Mouse (Mus musculus): ENCODE data around the gene Naa60. TPM values are rescaled to one million over a fixed set of nuclear protein-coding genes. Genes with fewer than 3 reads are reported as not detected.
A peak's percentile ranks its signal among the peaks of the same experiment; 100 is the strongest.
"Not testable (repeated sequence)": the region's sequence is repeated elsewhere in the genome, so short reads cannot be mapped to it uniquely, and the experiment has no call there.

Naa60 gene
- polyA plus RNA-seq, 1 experiment from 2014 or later = 66.0 TPM

DNA sequence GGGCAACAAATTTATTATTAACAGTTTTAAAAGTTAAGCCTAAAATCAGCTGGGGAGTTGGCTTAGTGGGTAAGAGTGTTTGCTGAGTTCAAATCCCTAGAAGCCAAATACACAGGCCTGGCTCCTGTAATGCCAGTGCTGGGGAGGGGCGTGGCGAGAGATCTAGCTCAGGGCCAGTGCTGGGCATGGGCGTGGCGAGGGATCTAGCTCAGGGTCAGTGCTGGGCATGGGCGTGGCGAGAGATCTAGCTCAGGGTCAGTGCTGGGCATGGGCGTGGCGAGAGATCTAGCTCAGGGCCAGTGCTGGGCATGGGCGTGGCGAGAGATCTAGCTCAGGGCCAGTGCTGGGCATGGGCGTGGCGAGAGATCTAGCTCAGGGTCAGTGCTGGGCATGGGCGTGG, 20.9 kb upstream of the Naa60 start:
- H3K36me3 ChIP-seq (ENCODE audit: poor library complexity, severe bottlenecking); H3K4me2 ChIP-seq; H3K27ac ChIP-seq; H3K4me3 ChIP-seq; ATAC-seq; H3K9ac ChIP-seq; H3K9me3 ChIP-seq (replicated peaks); H3K4me1 ChIP-seq; H3K27me3 ChIP-seq: not testable (repeated sequence)
- 87% methylated on average over 13 of the region's 13 CpGs for WGBS

DNA sequence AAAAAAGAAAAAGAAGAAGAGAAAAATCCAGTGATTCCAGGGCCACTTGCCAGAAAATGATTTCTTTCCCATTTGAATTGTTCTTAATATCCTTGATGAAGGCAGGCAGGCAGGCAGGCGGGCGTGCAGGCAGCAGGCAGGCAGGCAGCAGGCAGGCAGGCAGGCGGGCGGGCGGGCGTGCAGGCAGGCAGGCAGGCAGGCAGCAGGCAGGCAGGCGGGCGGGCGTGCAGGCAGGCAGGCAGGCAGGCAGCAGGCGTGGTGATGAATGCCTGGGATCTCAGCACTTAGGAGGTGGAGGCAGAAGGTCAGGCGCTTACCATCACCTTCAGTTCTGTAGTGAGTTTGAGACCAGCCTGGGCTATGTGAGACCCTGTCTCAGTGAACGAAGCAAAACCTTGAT, 19.6 kb upstream of the Naa60 start:
- no peak overlapping the region for H3K27ac ChIP-seq
- no peak for ATAC-seq
- no peaks in the 10 kb centered on the region for H3K9me3 ChIP-seq (replicated peaks)
- WGBS = 39% methylated on average over 12 of the region's 12 CpGs
- H3K4me3 ChIP-seq = no peak overlapping the region
- no peaks in the 10 kb centered on the region for H3K36me3 ChIP-seq (ENCODE audit: poor library complexity, severe bottlenecking)
- no peak overlapping the region for H3K4me2 ChIP-seq
- no peaks in the 10 kb centered on the region for H3K27me3 ChIP-seq
- peaks cover 7% of the 10 kb centered on the region; the same call in 1 of the 2 replicates for H3K4me1 ChIP-seq
- no peak overlapping the region for H3K9ac ChIP-seq

DNA sequence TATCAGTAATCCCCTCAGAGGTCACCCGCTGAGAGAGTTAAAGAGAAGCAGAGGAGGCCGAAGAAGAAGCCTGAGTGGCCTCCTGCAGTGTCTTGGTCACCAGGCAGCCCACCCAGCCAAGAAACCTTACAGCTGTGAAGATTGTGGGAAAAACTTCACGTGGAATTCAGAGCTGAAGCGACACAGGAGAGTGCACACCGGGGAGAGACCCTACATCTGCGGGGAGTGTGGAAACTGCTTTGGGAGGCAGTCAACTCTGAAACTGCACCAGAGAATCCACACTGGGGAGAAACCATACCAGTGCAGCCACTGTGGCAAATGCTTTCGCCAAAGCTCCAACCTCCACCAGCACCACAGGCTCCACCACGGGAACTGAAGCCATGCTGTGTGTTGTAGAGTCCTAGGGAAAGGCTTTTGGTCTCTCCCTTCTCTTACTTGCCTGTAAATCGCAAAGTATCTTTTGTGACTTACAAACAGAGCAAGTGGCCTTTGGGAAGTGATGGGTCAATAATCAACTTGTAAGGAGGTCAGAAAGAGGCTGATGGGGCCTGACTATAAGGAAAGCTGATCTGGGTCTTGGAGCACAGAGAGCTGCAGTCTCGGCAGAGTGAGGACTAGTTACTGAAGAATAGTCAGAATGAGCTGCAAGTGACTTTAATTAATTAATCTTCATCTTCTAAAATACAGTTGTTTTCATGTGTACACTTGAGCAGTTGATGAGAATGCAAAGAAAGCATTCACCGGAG, 17.6 kb upstream of the Naa60 start:
- no peak overlapping the region for H3K4me3 ChIP-seq

DNA sequence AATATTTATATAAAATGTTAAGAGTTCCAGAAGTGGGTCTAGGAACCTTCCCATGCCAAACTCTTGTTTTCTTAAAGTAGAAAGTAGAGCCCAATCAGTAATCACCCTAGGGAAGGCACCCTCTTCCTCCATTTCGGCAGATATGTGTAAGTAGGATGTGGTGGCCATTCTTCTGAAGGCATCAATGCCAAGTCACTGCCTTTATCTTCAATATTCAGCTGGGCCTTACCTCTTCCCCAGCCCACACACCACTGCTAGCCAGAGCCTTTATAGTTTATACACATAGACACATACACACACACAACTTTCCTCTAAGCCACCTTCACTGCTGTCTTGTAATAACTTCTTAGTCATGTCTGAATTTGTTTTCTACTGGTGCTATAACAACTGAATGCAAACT, 16.4 kb upstream of the Naa60 start:
- peaks cover 3% of the 10 kb centered on the region for H3K36me3 ChIP-seq (ENCODE audit: poor library complexity, severe bottlenecking)
- no peak overlapping the region for H3K27ac ChIP-seq
- WGBS = 96% methylated on average over 1 of the region's 1 CpGs
- no peak overlapping the region for H3K4me3 ChIP-seq
- H3K27me3 ChIP-seq = no peaks in the 10 kb centered on the region
- no peak overlapping the region for H3K9ac ChIP-seq
- no peak for ATAC-seq
- no peaks in the 10 kb centered on the region for H3K9me3 ChIP-seq (replicated peaks)
- no peaks in the 10 kb centered on the region for H3K4me1 ChIP-seq
- no peak overlapping the region for H3K4me2 ChIP-seq

More for the DNA sequence above, 17.6 kb upstream of the Naa60 start:
- H3K36me3 ChIP-seq (ENCODE audit: poor library complexity, severe bottlenecking) = no peaks in the 10 kb centered on the region
- no peaks in the 10 kb centered on the region for H3K27me3 ChIP-seq
- no peak overlapping the region for H3K9ac ChIP-seq
- H3K27ac ChIP-seq = no peak overlapping the region
- no peak for ATAC-seq
- no peak overlapping the region for H3K4me2 ChIP-seq
- 52% methylated on average over 11 of the region's 11 CpGs for WGBS
- no peaks in the 10 kb centered on the region for H3K4me1 ChIP-seq
- H3K9me3 ChIP-seq (replicated peaks) = no peaks in the 10 kb centered on the region

DNA sequence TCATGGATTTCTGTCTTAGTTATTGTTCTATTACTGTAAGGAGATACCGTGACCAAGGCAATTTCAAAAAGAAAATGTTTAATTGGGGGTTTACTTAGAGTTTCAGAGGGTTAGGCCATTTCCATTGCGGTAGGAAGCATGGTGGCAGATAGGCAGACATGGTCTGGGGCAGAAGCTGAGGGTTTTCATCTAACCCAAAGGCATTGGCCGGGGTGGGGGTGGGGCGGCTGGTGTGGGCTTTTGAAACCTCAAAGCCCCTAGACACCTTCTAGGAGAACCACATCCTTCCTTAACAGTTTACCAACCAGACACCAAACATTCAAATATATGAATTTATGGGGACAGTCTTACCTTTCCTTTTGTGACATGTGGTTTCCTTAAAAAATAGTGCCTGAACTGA, 12.9 kb upstream of the Naa60 start:
- ATAC-seq = no peak
- Histone ChIP-seq H3K4me1 (no peaks in the 10 kb centered on the region), H3K27me3 (no peaks in the 10 kb centered on the region), H3K9me3 (replicated peaks) (no peaks in the 10 kb centered on the region), H3K27ac (no peak overlapping the region), H3K36me3 (ENCODE audit: poor library complexity, severe bottlenecking) (peaks cover 22% of the 10 kb centered on the region), H3K9ac (no peak overlapping the region), H3K4me2 (no peak overlapping the region), H3K4me3 (no peak overlapping the region)
- 96% methylated on average over 4 of the region's 4 CpGs for WGBS

DNA sequence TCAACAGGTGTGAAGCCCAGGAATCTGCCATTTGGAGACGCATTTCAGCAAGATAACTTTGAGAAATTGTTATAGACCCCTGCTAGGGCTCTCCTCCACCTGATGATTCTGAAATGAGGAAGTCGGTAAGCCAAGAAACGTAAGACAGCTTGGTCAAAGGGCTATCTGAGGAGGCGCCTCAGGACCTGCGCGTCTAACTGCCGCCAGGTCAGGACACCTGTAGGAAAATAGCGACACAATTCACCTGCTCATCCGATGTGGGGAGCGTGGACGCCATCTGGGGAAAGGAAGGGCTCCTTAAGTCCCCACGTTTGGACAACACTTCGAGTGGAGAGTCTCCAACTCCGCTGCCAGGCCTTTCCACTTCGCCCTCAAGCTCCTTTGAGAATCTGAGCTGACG, 360 bp upstream of the Naa60 start:
- Histone ChIP-seq H3K9me3 (replicated peaks) (no peaks in the 10 kb centered on the region), H3K4me3 (peak overlapping the region; percentile 62), H3K27ac (peak overlapping the region; percentile 63; the same call in 1 of the 2 replicates), H3K4me2 (peak overlapping the region; percentile 92), H3K27me3 (no peaks in the 10 kb centered on the region), H3K4me1 (peaks cover 14% of the 10 kb centered on the region), H3K9ac (peak overlapping the region; percentile 78), H3K36me3 (ENCODE audit: poor library complexity, severe bottlenecking) (peaks cover 27% of the 10 kb centered on the region)
- ATAC-seq = no peak
- WGBS = 1% methylated on average over 16 of the region's 16 CpGs

DNA sequence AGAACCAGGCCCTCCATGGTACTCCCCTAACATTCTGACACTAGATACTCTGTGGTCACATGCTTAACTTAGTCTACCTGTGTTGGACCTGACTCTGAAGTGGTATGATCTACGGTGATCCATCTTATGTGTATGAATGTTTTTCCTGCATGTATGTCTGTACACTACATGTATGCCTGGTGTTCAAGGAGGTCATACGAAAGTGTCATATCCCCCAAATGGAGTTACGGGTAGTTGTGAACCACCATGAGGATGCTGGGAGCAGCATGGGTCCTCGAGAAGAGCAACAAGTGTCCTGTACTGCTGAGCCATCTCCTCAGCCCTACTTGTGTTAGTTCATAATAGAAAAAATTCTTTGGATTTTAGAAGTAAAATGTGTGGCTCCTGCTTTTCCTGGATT, 4.2 kb downstream of the Naa60 start:
- Histone ChIP-seq H3K9ac (no peak overlapping the region), H3K4me3 (no peak overlapping the region), H3K4me2 (no peak overlapping the region), H3K36me3 (ENCODE audit: poor library complexity, severe bottlenecking) (peaks cover 24% of the 10 kb centered on the region), H3K9me3 (replicated peaks) (no peaks in the 10 kb centered on the region), H3K27ac (no peak overlapping the region), H3K27me3 (no peaks in the 10 kb centered on the region), H3K4me1 (peaks cover 14% of the 10 kb centered on the region)
- WGBS = 93% methylated on average over 4 of the region's 4 CpGs
- ATAC-seq = no peak

DNA sequence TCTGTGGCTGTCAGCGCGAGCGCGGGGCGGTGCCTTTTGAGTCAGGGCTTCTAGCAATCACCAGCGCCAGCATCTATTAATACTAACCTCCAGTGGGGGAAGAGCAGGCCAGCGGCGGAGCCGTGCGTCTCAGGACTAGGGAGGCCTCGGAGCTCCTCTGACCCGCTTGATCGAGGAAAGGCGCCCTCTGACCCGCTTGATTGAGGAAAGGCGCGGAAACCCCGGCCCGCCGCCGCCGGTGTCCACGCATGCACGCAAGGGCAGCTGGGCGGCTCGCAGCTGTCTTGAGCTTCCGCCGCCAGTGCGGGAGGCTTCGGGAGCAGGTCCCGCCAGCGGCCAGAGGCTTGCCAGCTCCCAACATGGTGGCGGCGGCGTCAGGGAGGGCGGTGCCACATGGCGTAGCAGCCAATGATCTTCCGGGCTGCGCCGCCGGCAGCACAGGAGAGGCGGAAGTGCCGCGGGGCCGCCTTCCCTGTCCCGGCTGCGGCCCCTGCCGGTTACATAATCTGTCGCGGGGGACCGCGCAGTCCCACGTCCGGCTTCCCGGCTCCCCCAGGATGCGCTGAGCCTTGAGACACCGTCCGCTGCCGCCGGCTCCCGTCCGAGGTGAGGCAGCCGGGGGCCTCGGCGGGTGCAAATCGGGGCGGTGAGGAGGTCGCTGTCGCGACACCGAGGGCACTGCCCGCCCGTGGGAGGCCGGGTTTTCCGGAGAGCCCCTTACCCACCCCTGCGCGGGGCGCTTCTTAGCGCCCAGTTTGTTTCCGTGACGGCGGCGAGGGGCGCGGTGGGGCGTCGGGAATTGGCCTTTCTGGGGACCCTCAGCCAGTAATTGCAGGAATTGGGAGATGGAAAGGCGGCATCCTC, 12.3 kb downstream of the Naa60 start, which contains the start of the genes Zfp597 and Gm20695:
TSS of gene Zfp597 (minus strand) at position 361 of the 864 bp plus-strand sequence.
TSS of gene Gm20695 (plus strand) at position 448 of the 864 bp plus-strand sequence.
- no peaks in the 10 kb centered on the region for H3K9me3 ChIP-seq (replicated peaks)
- under 1% methylated on average over 87 of the region's 88 CpGs for WGBS
- H3K4me2 ChIP-seq = peak within 1 kb of the TSS; percentile 71
- H3K4me3 ChIP-seq = peak within 1 kb of the TSS; percentile 87
- H3K4me1 ChIP-seq = peaks cover 22% of the 10 kb centered on the region
- H3K36me3 ChIP-seq (ENCODE audit: poor library complexity, severe bottlenecking) = peaks cover 3% of the 10 kb centered on the region
- H3K27me3 ChIP-seq = no peaks in the 10 kb centered on the region
- peak within 1 kb of the TSS; percentile 87 for H3K9ac ChIP-seq
- peak within 1 kb of the TSS; percentile 91 for H3K27ac ChIP-seq
- peak; percentile 100 for ATAC-seq

DNA sequence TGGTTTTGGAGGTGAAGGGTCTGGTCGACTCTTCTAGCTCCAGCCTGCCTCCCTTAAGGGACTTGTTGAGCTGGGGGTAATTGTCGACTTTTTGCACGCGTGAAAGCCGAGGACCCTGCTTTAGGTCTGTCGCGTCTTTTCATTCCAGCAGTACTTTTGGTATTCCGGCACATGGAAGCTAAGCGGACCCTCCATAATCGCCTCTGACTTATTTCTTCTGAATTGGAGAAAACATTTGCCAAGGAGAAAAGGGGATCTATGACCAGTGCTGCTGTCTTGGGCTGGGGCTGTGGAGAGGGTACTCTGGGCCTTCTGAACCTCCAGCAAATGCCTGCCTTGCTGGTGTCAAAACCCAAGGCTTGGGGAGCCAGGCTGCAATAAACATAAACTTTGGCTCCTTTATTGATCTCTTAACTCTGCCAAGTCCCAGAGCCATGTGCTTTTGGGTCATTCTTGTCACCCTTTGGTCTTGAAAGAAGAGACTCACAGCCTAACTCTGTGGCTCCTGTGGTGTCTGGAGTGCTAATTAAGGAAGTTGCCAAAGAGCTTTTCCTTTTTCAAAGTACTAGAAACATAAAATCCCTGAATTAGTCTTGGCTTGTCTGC, 13.0 kb downstream of the Naa60 start:
- 4% methylated on average over 10 of the region's 10 CpGs for WGBS
- peak; percentile 20 for ATAC-seq
- peak overlapping the region; percentile 91 for H3K27ac ChIP-seq

DNA sequence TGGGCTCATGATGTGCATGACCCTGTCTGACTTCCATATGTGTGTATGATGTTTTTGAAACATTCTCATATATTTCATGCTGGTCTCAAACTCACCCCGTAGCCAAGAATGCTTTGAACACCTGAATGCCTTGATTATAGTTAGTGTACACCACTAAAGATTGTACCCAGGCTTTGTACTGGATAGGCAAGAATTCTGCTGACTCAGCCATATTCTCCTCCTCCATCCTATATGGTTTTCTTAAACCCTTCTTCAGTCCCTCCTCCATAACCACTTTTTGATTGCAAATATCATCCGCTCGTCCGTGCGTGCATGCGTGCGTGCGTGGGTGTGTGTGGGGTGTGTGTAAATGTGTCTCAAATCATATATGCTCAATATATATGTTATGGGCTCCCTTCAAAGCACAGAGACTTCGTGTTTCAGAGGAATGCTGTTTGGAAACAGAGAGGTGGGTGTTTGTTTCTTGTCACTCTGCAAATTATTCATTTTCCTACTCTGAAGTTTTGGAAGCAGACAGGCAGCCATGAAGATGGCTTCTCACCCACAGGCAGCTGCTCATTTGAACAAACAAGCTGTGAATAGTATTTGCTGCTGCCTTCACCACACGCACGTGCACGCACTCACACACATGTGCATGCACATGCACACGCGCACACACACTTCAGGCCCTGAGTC, 19.6 kb downstream of the Naa60 start:
- H3K4me3 ChIP-seq = no peak overlapping the region
- no peak overlapping the region for H3K9ac ChIP-seq
- no peak for ATAC-seq
- 96% methylated on average over 14 of the region's 14 CpGs for WGBS
- no peaks in the 10 kb centered on the region for H3K9me3 ChIP-seq (replicated peaks)
- no peak overlapping the region for H3K27ac ChIP-seq
- H3K4me1 ChIP-seq = no peaks in the 10 kb centered on the region
- H3K4me2 ChIP-seq = no peak overlapping the region
- no peaks in the 10 kb centered on the region for H3K27me3 ChIP-seq
- H3K36me3 ChIP-seq (ENCODE audit: poor library complexity, severe bottlenecking) = peaks cover 15% of the 10 kb centered on the region

More for the DNA sequence above, 13.0 kb downstream of the Naa60 start:
- Histone ChIP-seq H3K4me2 (peak overlapping the region; percentile 71), H3K9me3 (replicated peaks) (no peaks in the 10 kb centered on the region), H3K4me3 (peak overlapping the region; percentile 87), H3K27me3 (no peaks in the 10 kb centered on the region), H3K4me1 (peaks cover 22% of the 10 kb centered on the region), H3K36me3 (ENCODE audit: poor library complexity, severe bottlenecking) (no peaks in the 10 kb centered on the region; the same call in 1 of the 2 replicates), H3K9ac (peak overlapping the region; percentile 87)

DNA sequence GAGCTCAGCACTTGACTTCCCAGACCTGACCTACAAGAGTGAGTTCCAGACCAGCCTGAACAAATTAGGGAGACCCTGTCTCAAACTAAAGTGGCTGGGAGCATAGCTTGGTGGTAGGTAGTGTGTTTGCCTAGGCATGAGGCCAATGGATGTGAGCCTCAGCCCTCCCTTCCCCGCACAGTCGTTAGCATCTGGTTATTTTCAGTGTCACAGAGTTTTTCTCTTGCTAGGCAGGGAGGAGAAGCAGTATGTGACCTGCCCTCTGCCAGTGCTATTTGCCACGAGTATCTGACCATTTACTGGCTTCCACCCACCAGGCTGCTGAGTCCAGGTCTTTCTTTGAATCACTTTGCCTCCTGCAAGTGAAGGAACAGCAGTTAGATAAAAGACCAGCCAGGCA, 21.6 kb downstream of the Naa60 start:
- no peak overlapping the region for H3K9ac ChIP-seq
- ATAC-seq = no peak
- 81% methylated on average over 3 of the region's 3 CpGs for WGBS
- H3K36me3 ChIP-seq (ENCODE audit: poor library complexity, severe bottlenecking) = peaks cover 35% of the 10 kb centered on the region
- no peaks in the 10 kb centered on the region for H3K9me3 ChIP-seq (replicated peaks)
- H3K4me2 ChIP-seq = no peak overlapping the region
- no peaks in the 10 kb centered on the region for H3K27me3 ChIP-seq
- no peak overlapping the region for H3K27ac ChIP-seq
- no peak overlapping the region for H3K4me3 ChIP-seq
- no peaks in the 10 kb centered on the region for H3K4me1 ChIP-seq
